Mouse (Mus musculus) embryonic facial prominence, embryonic 10.5 days (tissue): ENCODE results near the gene Akr1cl. TPM values are rescaled to one million over a fixed set of nuclear protein-coding genes. Genes with fewer than 3 reads are reported as not detected.
"Not testable (repeated sequence)": the region's sequence is repeated elsewhere in the genome, so short reads cannot be mapped to it uniquely, and the experiment has no call there.

Experiments used
- DNase-seq: peaks from one replicate; pipeline ENCODE4 v3.0.0-alpha.2; 2017; ENCODE audit warnings: low spot score
- H3K27ac ChIP-seq: fragments of 300-500 bp; sonication (generic); replicated peaks from 2 replicates; pipeline ENCODE4 v1.5.1; 2016; ENCODE audit warnings: mild to moderate bottlenecking
- H3K27me3 ChIP-seq: fragments of 300-500 bp; sonication (generic); replicated peaks from 2 replicates; pipeline ENCODE4 v1.6.1; 2016; ENCODE audit warnings: low read depth, mild to moderate bottlenecking; ENCODE audit not compliant: poor library complexity, severe bottlenecking
- H3K36me3 ChIP-seq: fragments of 300-500 bp; sonication (generic); replicated peaks from 2 replicates; pipeline ENCODE4 v1.6.1; 2016; ENCODE audit warnings: mild to moderate bottlenecking, moderate library complexity
- H3K4me1 ChIP-seq: fragments of 300-500 bp; sonication (generic); 2 replicates; pipeline ENCODE4 v1.6.1; 2016
- H3K4me3 ChIP-seq: fragments of 300-500 bp; sonication (generic); 2 replicates; pipeline ENCODE4 v1.5.1; 2016; ENCODE audit warnings: mild to moderate bottlenecking, moderate library complexity
- H3K9me3 ChIP-seq: fragments of 300-500 bp; sonication (generic); 2 replicates; pipeline ENCODE4 v1.6.1; 2016; ENCODE audit warnings: mild to moderate bottlenecking
- WGBS: fragments of 180-500 bp; shearing (Covaris S2); methylation state at CpG from one replicate; pipeline ENCODE4 v1.1.7; 2016; 5-methylcytosine and 5-hydroxymethylcytosine counted together
- polyA plus RNA-seq: library from polyadenylated mRNA; unstranded; fragments of >200 nt; fragmentation: Nextera tagmentation; extraction: Ambion mirVana; gene quantifications from 2 replicates; pipeline ENCODE4 v1.2.1, GENCODE M21; 2016

The Akr1cl gene
- 0.40 and 0.65 TPM in 2 replicates for polyA plus RNA-seq

DNA sequence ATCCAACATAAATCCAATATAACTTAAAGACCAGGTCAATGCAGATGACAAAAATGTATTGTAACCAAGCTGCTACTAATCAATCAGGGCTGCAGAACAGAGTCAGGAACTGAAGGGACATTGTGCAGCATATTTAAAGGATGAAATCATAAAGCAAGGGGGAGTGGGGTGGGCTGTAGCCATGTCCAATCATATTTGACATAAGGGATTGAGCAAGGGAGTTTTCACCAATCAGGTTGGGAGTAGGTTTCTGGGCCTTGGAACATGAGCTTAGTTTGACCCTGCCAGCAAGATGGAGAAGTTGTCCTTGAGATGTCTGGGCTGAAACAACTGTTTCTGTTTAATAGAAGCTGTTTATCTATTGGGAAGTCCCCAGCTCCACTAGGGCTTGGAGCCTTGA, at the start of gene Akr1cl:
TSS of gene Akr1cl (minus strand) at position 119 of the 400 bp plus-strand sequence.
- no peak within 1 kb of the TSS for H3K27ac ChIP-seq
- no peaks in the 10 kb centered on the region for H3K36me3 ChIP-seq
- H3K4me3 ChIP-seq, result no peak within 1 kb of the TSS
- no peaks in the 10 kb centered on the region for H3K9me3 ChIP-seq
- H3K4me1 ChIP-seq, result peaks cover 17% of the 10 kb centered on the region
- no peaks in the 10 kb centered on the region for H3K27me3 ChIP-seq
- no peak for DNase-seq

DNA sequence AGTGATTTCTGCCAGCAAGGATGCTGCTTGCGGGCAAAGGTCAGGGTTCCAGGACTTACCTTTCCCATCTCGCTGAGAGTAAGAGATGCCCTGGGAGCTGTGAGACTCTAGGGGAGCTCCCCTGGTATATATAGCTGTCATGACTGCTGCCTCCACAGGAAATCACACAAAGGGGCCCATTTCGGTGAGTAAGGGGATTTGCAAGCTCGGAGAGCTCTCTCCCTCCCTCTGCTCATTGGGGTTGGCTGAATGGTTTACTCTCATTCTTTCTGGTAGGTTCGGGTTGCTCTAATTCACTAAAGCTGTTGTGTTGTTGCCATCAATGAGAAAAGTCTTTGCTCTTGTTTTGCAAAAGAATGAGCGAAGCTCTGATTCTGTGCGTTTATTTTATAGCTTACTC, 49.6 kb upstream of the Akr1cl start, which contains the start of gene Crygb:
TSS of gene Crygb (minus strand) at position 101 of the 400 bp plus-strand sequence.
- H3K27me3 ChIP-seq, result no peaks in the 10 kb centered on the region
- no peak within 1 kb of the TSS for H3K4me3 ChIP-seq
- no peak for DNase-seq
- H3K36me3 ChIP-seq, result no peaks in the 10 kb centered on the region
- H3K27ac ChIP-seq, result no peak within 1 kb of the TSS
- WGBS, result 30% methylated on average over 7 of the region's 7 CpGs
- H3K9me3 ChIP-seq, result no peaks in the 10 kb centered on the region
- H3K4me1 ChIP-seq, result peaks cover 5% of the 10 kb centered on the region

DNA sequence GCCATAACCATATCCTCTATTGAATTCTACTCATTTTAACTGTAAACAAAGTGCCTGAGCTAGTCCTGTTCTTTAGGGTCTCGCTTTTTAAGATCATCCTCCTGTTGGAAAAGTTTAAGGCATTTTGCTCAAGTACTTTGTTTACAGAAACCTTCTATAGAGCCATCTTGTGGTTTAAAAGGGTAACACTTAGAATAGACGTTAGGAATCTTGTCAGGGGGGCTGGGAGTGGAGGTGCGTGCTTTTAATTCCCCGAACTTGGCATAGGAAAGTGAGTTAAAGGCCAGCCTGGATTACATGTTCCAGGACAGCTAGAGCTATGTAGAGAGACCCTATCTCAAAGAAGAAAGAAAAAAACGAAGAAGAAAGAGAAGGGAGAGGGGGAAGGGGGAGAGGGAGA, 43.0 kb upstream of the Akr1cl start:
- Histone ChIP-seq H3K9me3 (no peaks in the 10 kb centered on the region), H3K36me3 (no peaks in the 10 kb centered on the region), H3K4me1 (0 out of 2 replicates have a peak, but pooled peaks cover 3% of the 10 kb centered on the region), H3K27ac (no peak overlapping the region), H3K27me3 (no peaks in the 10 kb centered on the region), H3K4me3 (no peak overlapping the region)
- no peak for DNase-seq
- WGBS, result 21% methylated on average over 5 of the region's 5 CpGs

DNA sequence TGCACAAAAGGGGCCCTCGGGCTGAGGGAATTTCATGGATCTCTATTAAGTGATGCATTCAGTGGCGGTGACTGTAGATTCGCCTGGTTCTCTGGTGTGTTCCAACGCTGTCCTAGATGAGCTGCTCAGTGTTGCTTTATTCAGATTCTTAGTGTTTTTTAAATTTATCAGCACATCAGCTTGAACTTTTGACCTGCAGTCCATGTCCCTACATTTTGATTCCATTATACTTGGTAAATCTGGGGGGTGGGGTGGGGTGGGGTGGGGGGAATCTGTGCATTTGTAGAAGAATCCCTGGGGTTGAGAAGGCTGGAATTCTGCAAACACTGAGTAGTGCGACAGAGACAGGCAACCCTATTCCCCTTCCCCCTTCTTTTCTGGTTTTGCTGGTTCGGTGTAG, 41.0 kb upstream of the Akr1cl start, which contains the start of gene Crygc:
TSS of gene Crygc (minus strand) at position 101 of the 400 bp plus-strand sequence.
- WGBS, result 62% methylated on average over 6 of the region's 6 CpGs
- H3K27ac ChIP-seq, result no peak within 1 kb of the TSS

DNA sequence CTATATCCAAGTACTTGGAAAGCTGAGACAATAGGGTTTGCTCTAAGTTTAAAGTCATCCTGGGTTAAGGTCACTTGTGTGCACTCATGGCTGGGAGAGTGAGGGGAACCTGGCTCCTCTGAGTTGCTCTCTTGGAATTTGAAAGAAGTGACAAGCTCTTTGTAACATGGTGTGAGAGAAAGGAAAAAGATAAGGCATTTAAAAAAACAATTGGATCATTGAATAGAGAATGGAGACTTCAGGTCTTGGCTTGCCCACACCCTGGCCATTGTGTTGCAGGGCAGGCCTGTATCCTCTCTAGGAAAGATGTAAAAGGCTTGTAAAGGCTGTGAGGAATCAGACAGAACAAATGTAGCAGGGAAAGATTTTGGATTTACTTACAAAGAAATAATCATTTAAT, 35.3 kb upstream of the Akr1cl start:
- H3K4me1 ChIP-seq, result no peaks in the 10 kb centered on the region
- H3K9me3 ChIP-seq, result no peaks in the 10 kb centered on the region
- no peak overlapping the region for H3K27ac ChIP-seq
- DNase-seq, result no peak
- no peaks in the 10 kb centered on the region for H3K36me3 ChIP-seq
- no peaks in the 10 kb centered on the region for H3K27me3 ChIP-seq
- H3K4me3 ChIP-seq, result no peak overlapping the region

More for the DNA sequence above, 41.0 kb upstream of the Akr1cl start, which contains the start of gene Crygc:
- H3K4me3 ChIP-seq, result no peak within 1 kb of the TSS
- no peak for DNase-seq
- H3K9me3 ChIP-seq, result no peaks in the 10 kb centered on the region
- H3K27me3 ChIP-seq, result no peaks in the 10 kb centered on the region
- H3K36me3 ChIP-seq, result no peaks in the 10 kb centered on the region
- 0 out of 2 replicates have a peak, but pooled peaks cover 3% of the 10 kb centered on the region for H3K4me1 ChIP-seq

DNA sequence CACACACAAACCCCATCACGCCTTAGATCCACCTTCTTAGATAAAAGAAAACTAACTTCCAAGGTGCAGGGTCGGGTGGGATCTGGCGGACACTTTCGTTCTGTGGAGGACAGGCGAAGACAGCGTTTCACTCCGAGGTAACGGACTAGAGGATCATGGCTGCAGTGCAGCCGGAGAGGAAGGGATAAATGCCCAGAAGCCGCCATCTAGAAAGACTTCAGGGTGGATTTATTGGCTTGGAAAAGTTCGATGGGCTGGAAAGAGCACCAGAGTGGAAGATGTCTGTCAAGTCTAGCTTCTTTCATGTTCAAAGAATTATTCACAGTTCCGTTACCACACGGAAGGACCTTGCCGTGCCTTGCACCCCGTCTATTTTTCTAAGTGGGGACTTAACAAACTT, 31.6 kb upstream of the Akr1cl start:
- H3K27me3 ChIP-seq, result no peaks in the 10 kb centered on the region
- H3K9me3 ChIP-seq, result no peaks in the 10 kb centered on the region
- DNase-seq, result no peak
- WGBS, result 86% methylated on average over 15 of the region's 15 CpGs
- no peaks in the 10 kb centered on the region for H3K36me3 ChIP-seq
- H3K4me3 ChIP-seq, result no peak overlapping the region
- H3K27ac ChIP-seq, result no peak overlapping the region
- H3K4me1 ChIP-seq, result no peaks in the 10 kb centered on the region

DNA sequence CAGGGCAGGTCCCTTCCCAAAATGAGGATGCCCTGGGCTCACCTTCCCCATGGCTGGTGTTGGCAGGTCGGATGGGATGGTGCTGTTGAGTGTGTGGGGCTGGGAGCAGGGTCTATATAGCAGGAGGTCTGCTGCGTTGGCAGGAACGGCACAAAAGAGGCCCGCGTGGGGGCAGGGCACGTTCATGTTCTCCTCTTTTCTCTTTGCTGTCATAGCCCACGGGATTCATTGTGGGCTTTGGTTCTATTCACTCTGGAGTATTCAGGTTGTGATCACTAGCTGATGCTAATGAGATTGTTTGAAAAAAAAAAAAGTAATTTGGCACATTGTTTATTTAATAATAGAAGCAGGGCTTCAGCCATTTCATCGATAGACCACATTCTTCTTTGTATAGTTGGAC, 30.8 kb upstream of the Akr1cl start, which contains the start of gene Crygd:
TSS of gene Crygd (minus strand) at position 101 of the 400 bp plus-strand sequence.
- Histone ChIP-seq H3K27ac (no peak within 1 kb of the TSS), H3K4me3 (no peak within 1 kb of the TSS), H3K36me3 (no peaks in the 10 kb centered on the region), H3K27me3 (no peaks in the 10 kb centered on the region), H3K9me3 (no peaks in the 10 kb centered on the region), H3K4me1 (no peaks in the 10 kb centered on the region)
- 83% methylated on average over 8 of the region's 8 CpGs for WGBS
- DNase-seq, result no peak

DNA sequence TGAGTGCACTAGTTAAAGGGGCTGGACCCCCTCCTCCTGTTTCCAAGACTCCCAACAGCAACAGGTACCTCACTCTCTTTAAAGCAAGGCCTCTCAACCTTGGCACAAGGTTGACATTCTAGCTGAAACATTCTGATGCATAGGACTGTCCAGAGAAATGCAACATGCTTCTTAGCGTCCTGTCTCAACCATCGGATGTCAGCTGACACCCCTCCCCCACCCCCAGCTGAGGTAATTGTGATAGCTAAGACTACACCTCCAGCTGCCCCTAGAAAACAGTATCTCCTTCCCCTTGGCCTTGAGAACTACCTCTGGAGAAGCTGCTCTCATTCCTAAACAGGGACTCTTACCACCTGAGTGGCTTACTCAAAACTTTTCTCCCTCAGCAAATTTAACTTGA, 19.6 kb upstream of the Akr1cl start:
- WGBS, result 29% methylated on average over 2 of the region's 2 CpGs
- Histone ChIP-seq H3K27ac (no peak overlapping the region), H3K27me3 (no peaks in the 10 kb centered on the region; the same call in 1 of the 2 replicates), H3K9me3 (0 out of 2 replicates have a peak, but pooled peaks cover 2% of the 10 kb centered on the region), H3K4me1 (peaks cover 15% of the 10 kb centered on the region), H3K36me3 (no peaks in the 10 kb centered on the region), H3K4me3 (no peak overlapping the region)
- no peak for DNase-seq

DNA sequence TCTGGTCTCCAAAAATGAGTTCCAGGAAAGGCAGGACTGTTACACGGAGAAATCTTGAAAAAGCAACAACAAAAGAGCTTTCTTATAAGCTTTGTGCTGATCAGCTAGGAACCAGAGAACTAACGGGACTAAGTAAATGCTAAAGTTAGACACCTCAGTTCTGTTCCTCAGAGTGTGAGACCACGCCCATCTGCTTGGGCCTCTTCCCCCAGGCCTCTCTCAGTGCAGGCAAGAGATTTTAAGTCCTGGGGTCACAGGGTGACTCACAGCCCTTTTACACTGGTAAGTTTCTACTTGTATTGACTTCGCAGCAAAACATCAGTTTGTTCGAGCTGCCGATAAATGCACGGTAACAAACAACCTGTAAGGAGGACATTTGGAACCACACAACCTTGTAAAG, 19.1 kb upstream of the Akr1cl start:
- 0 out of 2 replicates have a peak, but pooled peaks cover 2% of the 10 kb centered on the region for H3K9me3 ChIP-seq
- H3K36me3 ChIP-seq, result no peaks in the 10 kb centered on the region
- peaks cover 15% of the 10 kb centered on the region for H3K4me1 ChIP-seq
- H3K4me3 ChIP-seq, result no peak overlapping the region
- no peaks in the 10 kb centered on the region; the same call in 1 of the 2 replicates for H3K27me3 ChIP-seq
- WGBS, result 57% methylated on average over 7 of the region's 7 CpGs
- no peak overlapping the region for H3K27ac ChIP-seq
- DNase-seq, result no peak

DNA sequence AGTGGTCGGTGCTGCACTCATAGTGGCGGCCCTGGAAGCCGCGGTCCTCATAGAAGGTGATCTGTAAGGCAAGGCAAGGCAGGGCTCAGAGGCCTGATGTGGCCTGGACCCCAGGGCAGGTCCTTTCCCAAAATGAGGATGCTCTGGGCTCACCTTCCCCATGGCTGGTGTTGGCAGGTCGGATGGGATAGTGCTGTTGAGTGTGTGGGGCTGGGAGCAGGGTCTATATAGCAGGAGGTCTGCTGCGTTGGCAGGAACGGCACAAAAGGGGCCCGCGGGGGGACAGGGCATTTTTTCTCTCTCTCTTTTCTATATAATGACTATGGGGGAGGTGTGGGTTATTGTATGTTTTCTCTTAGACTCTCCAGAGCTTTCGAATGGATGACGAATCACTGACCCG, 18.4 kb upstream of the Akr1cl start, which contains the start of gene Cryge:
TSS of gene Cryge (minus strand) at position 198 of the 400 bp plus-strand sequence.
- not testable (repeated sequence) for H3K36me3 ChIP-seq, H3K9me3 ChIP-seq, DNase-seq, H3K27me3 ChIP-seq, H3K4me3 ChIP-seq, H3K27ac ChIP-seq
- 70% methylated on average over 12 of the region's 12 CpGs for WGBS
- peaks cover 15% of the 10 kb centered on the region for H3K4me1 ChIP-seq

DNA sequence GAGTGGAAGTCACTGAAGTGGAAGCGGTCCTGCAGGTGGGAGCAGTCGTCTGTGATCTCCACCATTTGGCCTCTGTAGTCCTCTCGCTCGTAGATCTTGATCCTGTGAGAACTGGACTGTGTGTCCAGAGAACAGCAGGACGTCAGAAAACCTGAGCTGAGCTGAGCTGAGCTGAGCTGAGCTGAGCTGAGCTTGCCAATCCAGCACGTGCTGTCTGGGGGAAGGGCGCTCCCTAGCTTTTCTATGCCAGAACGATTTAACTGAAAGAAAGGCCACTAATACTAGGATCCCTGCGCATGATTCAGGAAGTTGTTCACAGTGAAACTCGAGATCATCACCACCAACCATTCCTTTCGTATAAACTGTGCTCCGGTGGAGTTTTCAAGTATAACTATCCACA, 16.2 kb upstream of the Akr1cl start:
- Histone ChIP-seq H3K36me3 (no peaks in the 10 kb centered on the region), H3K27ac (no peak overlapping the region), H3K4me3 (no peak overlapping the region), H3K4me1 (peaks cover 15% of the 10 kb centered on the region), H3K27me3 (no peaks in the 10 kb centered on the region; the same call in 1 of the 2 replicates), H3K9me3 (0 out of 2 replicates have a peak, but pooled peaks cover 2% of the 10 kb centered on the region)
- no peak for DNase-seq
- WGBS, result 53% methylated on average over 12 of the region's 12 CpGs

DNA sequence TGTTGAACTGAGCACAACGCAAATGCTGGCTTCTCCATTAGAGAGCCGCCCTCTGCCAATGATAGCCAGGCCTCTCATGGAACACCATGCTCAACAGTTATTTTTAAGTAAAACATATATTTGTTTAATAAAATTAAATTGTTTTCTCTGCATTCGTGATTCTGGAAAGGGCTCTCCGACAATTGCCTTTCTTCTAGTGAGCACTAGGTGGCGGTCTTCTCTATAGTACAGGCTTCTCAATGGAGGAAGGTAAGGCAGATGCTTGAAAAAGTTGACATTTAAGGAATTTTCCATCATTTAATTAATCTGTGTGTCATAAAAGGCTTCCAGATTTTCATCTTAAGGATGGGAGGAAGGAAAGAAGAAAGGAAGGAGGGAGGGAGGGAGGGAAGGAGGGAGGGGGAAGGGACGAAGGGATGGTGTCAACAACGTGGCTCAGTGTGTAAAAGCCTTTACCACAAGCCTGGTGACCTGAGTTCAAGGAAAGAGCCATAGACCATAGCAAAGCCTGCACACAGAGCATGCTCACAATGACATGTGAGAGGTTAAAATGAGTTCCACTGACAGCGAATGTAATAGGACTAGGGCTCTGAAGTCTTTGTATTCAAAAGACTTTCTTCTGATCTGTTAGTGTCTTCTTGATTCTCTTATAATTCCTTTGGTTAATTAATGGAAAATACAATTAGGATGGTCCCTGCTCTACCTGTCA, 14.0 kb upstream of the Akr1cl start:
- no peak for DNase-seq
- Histone ChIP-seq H3K4me1 (peaks cover 7% of the 10 kb centered on the region), H3K27me3 (no peaks in the 10 kb centered on the region; the same call in 1 of the 2 replicates), H3K36me3 (no peaks in the 10 kb centered on the region), H3K27ac (no peak overlapping the region), H3K9me3 (no peaks in the 10 kb centered on the region), H3K4me3 (no peak overlapping the region)
- 39% methylated on average over 8 of the region's 8 CpGs for whole genome bisulfite sequencing

DNA sequence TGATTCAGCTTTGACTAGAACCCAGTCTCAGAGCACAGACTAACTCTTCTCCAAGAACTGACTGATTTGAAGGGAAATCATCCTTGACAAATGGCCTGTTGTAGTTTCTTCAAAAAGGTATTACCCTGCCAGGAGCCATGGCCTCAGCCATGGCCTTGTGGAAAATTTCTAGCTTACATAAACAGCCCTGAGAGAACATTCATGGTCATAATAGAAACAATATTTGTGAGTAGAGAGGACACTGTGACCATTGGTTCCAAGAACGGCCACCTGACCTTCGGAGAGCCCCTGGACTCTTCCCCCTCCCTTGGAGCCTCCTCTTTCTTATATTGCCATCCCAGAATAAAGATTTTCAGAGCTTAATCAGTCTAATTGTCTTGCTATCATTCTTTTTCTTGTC, 10.9 kb upstream of the Akr1cl start:
- no peak for DNase-seq
- Histone ChIP-seq H3K27me3 (no peaks in the 10 kb centered on the region), H3K36me3 (no peaks in the 10 kb centered on the region), H3K9me3 (no peaks in the 10 kb centered on the region), H3K4me1 (no peaks in the 10 kb centered on the region), H3K4me3 (no peak overlapping the region), H3K27ac (no peak overlapping the region)
- 82% methylated on average over 2 of the region's 2 CpGs for WGBS
